Mouse (Mus musculus): Measurements from ENCODE around the gene Kctd18. TPM values are rescaled to one million over a fixed set of nuclear protein-coding genes. Genes with fewer than 3 reads are reported as not detected.

The Kctd18 gene
- polyA plus RNA-seq (2017; shearing (Covaris generic)): 10 to 100 TPM; 34.4 to 40.9 TPM

GRCm38 (mm10) chr1:58018856-58019255 lies at the start of gene Kctd18:
Gene Kctd18 (minus strand): TSS chr1:58018956.

GRCm38 (mm10) chr1:58029636-58030117 lies 10.9 kb upstream of the Kctd18 start, which contains the start of gene Aox1:
Gene Aox1 (plus strand): TSS chr1:58029931.

GRCm38 (mm10) chr1:57995432-57996132 lies 23.2 kb downstream of the Kctd18 start, which contains the start of gene Sgo2a:
Gene Sgo2a (plus strand): TSS chr1:57995971.

Other genes with a start within 250 kb of the Kctd18 start
- gene Spats2l, start 244.8 kb downstream of the Kctd18 start, polyA plus RNA-seq (2017; shearing (Covaris generic)): 1 to 10 TPM in 1 of 2 experiments, under 1 TPM in 1; 0.51 to 3.2 TPM
- gene Sgo2a, start 23.0 kb downstream of the Kctd18 start, polyA plus RNA-seq (2017; shearing (Covaris generic)): under 1 TPM; 0.08 to 0.32 TPM
- 1 to 10 TPM in 1 of 2 experiments, under 1 TPM in 1; 0.10 to 1.2 TPM for gene Aox1, start 11.0 kb upstream of the Kctd18 start, polyA plus RNA-seq (2017; shearing (Covaris generic))
- under 1 TPM in 1 of 2 experiments, not detected in 1; 0.61 TPM for gene Aox3, start 94.2 kb upstream of the Kctd18 start, polyA plus RNA-seq (2017; shearing (Covaris generic))
- gene Aox4, start 191.4 kb upstream of the Kctd18 start, polyA plus RNA-seq (2017; shearing (Covaris generic)): 1 to 10 TPM in 1 of 2 experiments, under 1 TPM in 1; 0.74 to 1.5 TPM